Mouse (Mus musculus) G1E (cell line): Measurements from ENCODE around the gene Rasgef1b. TPM values are rescaled to one million over a fixed set of nuclear protein-coding genes. Genes with fewer than 3 reads are reported as not detected.

ENCODE experiments used
- ATAC-seq: 2 replicates; pipeline ENCODE4 v1.8.0; 2016; ENCODE audit warnings: mild to moderate bottlenecking; ENCODE audit not compliant: insufficient number of reproducible peaks, poor library complexity, low FRiP score, severe bottlenecking; ENCODE audit errors: extremely low read depth
- DNase-seq: peaks from one replicate; pipeline ENCODE4 v3.0.0; 2012; ENCODE audit warnings: low spot score
- H3K27me3 ChIP-seq: 2 replicates; pipeline ENCODE4 v1.6.1; 2012; ENCODE audit warnings: mild to moderate bottlenecking, low read length, inconsistent platforms; ENCODE audit not compliant: insufficient read depth
- H3K36me3 ChIP-seq: replicated peaks from 2 replicates; pipeline ENCODE3; 2012; ENCODE audit warnings: mild to moderate bottlenecking, inconsistent platforms
- H3K4me1 ChIP-seq: 2 replicates; pipeline ENCODE4 v1.6.1; 2012; ENCODE audit warnings: low read depth, low read length, inconsistent platforms, mixed read lengths; ENCODE audit not compliant: insufficient read depth
- H3K4me3 ChIP-seq: 2 replicates; pipeline ENCODE4 v1.5.1; 2012; ENCODE audit warnings: low read depth, mild to moderate bottlenecking, inconsistent platforms, low read length, moderate library complexity, mixed read lengths
- H3K9me3 ChIP-seq: replicated peaks from 2 replicates; pipeline ENCODE4 v1.6.1; 2012; ENCODE audit warnings: inconsistent platforms
- CTCF ChIP-seq: IDR thresholded peaks from 2 replicates; pipeline ENCODE4 v1.5.1; 2012; ENCODE audit warnings: low read depth, low read length, inconsistent platforms, mixed read lengths
- GATA1 ChIP-seq: IDR thresholded peaks from 2 replicates; pipeline ENCODE4 v1.6.1; 2012; ENCODE audit warnings: borderline replicate concordance, low read length, inconsistent platforms, mixed read lengths
- GATA2 ChIP-seq: IDR thresholded peaks from 2 replicates; pipeline ENCODE4 v1.6.1; 2012; ENCODE audit warnings: low read depth, low read length, inconsistent platforms, borderline replicate concordance
- POLR2AphosphoS5 ChIP-seq: IDR thresholded peaks from 2 replicates; pipeline ENCODE4 v1.6.1; 2012; ENCODE audit warnings: low read depth, low read length, inconsistent platforms; ENCODE audit not compliant: insufficient replicate concordance
- TAL1 ChIP-seq: conservative IDR thresholded peaks from 2 replicates; pipeline ENCODE4 v1.6.1; 2012; ENCODE audit warnings: low read depth, low read length, inconsistent platforms, mixed read lengths
- polyA plus RNA-seq: library from polyadenylated mRNA; stranded (reverse); fragments of >175 nt; gene quantifications from 2 replicates; pipeline ENCODE4 v1.2.3, GENCODE M21; 2012
- total RNA-seq, 2 experiments: library from RNA; stranded (forward) in 1 of 2; stranded (reverse) in 1 of 2; fragments of 200-1000 nt in 1 of 2; fragments of >200 nt in 1 of 2; fragmentation: Nextera tagmentation in 1 of 2; gene quantifications; 2 replicates each; pipeline ENCODE4 v1.2.3; 2014 to 2017

The Rasgef1b gene
- total and polyA plus RNA-seq, 3 experiments = 0.38 TPM; not detected in 2

- TF ChIP-seq GATA2 = no peak
- no peak for TF ChIP-seq CTCF
- no peak for TF ChIP-seq POLR2AphosphoS5
- no peak for TF ChIP-seq TAL1
- no peak for TF ChIP-seq GATA1
Observed at GRCm38 (mm10) chr5:99487009-99487858, 241.6 kb downstream of the Rasgef1b start.

GRCm38 (mm10) chr5:99483162-99483561 lies 245.7 kb downstream of the Rasgef1b start:
- no peak for TF ChIP-seq GATA1
- no peak for TF ChIP-seq POLR2AphosphoS5
- TF ChIP-seq CTCF = no peak
- no peak for TF ChIP-seq TAL1
- no peak for TF ChIP-seq GATA2
- Histone ChIP-seq H3K9me3 (peaks cover 69% of the 10 kb centered on the region), H3K27me3 (no peaks in the 10 kb centered on the region), H3K36me3 (no peaks in the 10 kb centered on the region), H3K4me1 (no peaks in the 10 kb centered on the region), H3K4me3 (no peak overlapping the region)
- ATAC-seq = no peak
- no peak for DNase-seq

More at GRCm38 (mm10) chr5:99487009-99487858, 241.6 kb downstream of the Rasgef1b start:
- H3K36me3 ChIP-seq = no peaks in the 10 kb centered on the region
- H3K9me3 ChIP-seq = peaks cover 62% of the 10 kb centered on the region
- no peak overlapping the region for H3K4me3 ChIP-seq
- no peaks in the 10 kb centered on the region for H3K4me1 ChIP-seq
- DNase-seq (no peak), ATAC-seq (no peak)
- H3K27me3 ChIP-seq = no peaks in the 10 kb centered on the region

GRCm38 (mm10) chr5:99482524-99482923 lies 246.3 kb downstream of the Rasgef1b start:
- Histone ChIP-seq H3K4me1 (no peaks in the 10 kb centered on the region), H3K4me3 (no peak overlapping the region), H3K36me3 (no peaks in the 10 kb centered on the region), H3K9me3 (peaks cover 73% of the 10 kb centered on the region), H3K27me3 (no peaks in the 10 kb centered on the region)
- DNase-seq (no peak), ATAC-seq (no peak)
- TF ChIP-seq CTCF (no peak), TAL1 (no peak), GATA1 (no peak), GATA2 (no peak), POLR2AphosphoS5 (no peak)

GRCm38 (mm10) chr5:99482016-99482415 lies 246.8 kb downstream of the Rasgef1b start:
- H3K36me3 ChIP-seq = no peaks in the 10 kb centered on the region
- peaks cover 76% of the 10 kb centered on the region for H3K9me3 ChIP-seq
- no peaks in the 10 kb centered on the region for H3K4me1 ChIP-seq
- no peak for DNase-seq
- no peak for ATAC-seq
- no peaks in the 10 kb centered on the region for H3K27me3 ChIP-seq
- TF ChIP-seq CTCF = no peak
- H3K4me3 ChIP-seq = no peak overlapping the region

- Histone ChIP-seq H3K4me1 (no peaks in the 10 kb centered on the region), H3K4me3 (no peak overlapping the region), H3K9me3 (peaks cover 72% of the 10 kb centered on the region), H3K36me3 (no peaks in the 10 kb centered on the region), H3K27me3 (no peaks in the 10 kb centered on the region)
- no peak for ATAC-seq
- TF ChIP-seq POLR2AphosphoS5 = no peak
- no peak for TF ChIP-seq TAL1
- no peak for TF ChIP-seq GATA2
- TF ChIP-seq CTCF = no peak
- no peak for TF ChIP-seq GATA1
- no peak for DNase-seq
Observed at GRCm38 (mm10) chr5:99480078-99481031, 248.5 kb downstream of the Rasgef1b start.
